Mouse (Mus musculus): ENCODE measurements around the gene Nmt1.

Gene Nmt1

DNA sequence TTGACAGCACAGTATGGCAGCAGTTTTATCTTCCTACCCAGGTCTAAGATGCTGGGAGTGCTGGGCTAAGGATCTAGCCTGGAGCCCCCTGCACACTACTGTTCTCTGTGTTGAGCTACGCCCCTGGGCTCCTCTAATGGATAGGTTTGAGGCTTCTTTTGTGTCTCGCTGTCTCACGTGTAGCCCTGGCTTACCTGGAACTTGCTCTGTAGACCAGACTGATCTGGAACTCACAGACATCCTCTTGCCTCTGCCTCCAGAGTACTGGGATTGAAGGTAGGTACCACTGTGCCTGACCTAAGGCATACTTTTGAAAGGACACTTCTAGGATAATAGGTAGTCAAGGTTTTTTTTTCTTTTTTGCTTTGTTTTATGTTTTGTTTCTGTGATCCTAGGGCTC is 16.0 kb downstream of the Nmt1 start:
- no peak for DNase-seq (ENCODE audit: low spot score in 2 of 2)

DNA sequence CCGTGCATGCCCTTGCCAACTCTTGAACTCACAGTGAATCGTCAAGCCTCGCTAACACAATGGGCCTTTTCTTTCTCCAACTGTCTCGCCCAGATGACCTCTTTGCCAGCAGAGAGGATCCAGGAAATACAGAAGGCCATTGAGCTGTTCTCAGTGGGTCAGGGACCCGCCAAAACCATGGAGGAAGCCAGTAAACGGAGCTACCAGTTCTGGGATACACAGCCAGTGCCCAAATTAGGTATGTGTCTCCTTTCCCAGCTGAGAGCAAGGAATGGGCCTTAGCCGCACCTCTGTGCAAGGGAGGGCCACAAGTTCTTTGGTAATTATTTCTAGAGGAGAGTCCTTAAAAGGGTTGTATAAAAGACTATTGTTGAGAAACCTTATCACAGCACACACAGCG is 18.3 kb downstream of the Nmt1 start:
- no peak for DNase-seq (ENCODE audit: low spot score in 2 of 2)

GRCm38 (mm10) chr11:103049611-103050010 is 21.6 kb downstream of the Nmt1 start:
- no peak for DNase-seq (ENCODE audit: low spot score in 2 of 2)

GRCm38 (mm10) chr11:103050153-103050552 is 22.2 kb downstream of the Nmt1 start:
- DNase-seq (ENCODE audit: low spot score in 2 of 2) = no peak

DNA sequence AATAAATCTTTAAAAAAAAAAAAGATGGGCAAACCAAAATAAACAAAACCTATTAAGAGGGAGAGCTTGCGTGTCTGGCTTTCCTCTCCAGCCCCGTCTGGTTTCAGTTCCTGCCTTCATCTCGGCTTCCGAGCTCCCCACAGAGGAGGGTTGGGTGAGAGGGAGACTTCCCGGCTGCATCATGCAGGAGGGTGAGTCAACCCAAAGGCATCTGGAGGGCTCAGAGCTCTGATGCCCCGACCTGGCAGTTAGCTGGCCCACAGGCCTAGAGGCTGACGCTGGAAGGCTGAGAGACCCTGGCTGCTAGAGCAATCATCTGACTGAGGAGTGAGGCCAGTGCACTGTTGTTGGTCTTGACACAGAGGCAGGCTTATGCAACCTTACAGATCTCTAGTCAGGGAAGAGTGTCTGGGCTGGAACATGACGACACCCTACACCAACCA is 23.3 kb downstream of the Nmt1 start:
- DNase-seq (ENCODE audit: low spot score in 2 of 2) = no peak

- no peak for DNase-seq (ENCODE audit: low spot score in 2 of 2)
These were observed 24.1 kb downstream of the Nmt1 start for GRCm38 (mm10) chr11:103052078-103052477.

DNA sequence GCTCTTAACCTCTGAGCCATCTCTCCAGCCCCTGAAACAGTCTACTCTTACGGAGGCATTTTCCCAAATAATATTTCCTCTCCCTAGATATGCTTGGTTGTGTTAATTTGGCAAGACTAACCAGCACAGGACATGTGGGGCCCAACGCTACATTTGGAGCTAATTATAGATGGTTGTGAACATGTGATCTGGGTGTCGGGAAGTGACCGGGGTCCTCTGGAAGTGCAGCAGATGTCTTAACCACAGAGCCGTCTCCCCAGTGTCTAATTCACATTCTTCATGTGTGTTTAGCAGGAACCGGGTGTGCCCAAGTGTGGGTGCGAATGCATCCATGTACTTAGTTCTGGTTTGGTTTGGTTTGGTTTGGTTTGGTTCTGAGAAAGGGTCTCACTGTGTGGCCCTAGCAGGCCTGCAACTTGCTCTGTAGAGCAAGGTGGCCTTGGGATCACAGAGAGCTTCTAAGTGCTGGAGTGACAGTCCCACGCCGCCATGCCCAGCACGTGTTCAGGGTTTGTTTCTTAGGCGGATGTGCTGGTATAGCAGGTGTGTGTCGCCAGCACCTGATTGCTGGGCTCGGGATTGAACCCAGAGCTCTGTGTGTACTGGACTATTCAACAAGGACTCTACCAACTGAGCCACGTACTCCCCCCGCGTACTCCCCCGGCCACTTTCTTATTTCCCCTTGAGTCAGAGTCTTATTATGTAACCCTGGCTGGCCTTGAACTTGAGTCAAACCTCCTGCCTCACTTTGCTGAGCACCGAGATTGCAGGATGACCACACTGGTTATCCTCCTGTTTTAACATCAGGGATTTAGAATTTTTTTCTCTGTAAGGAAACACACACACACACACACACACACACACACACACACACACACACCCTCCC is 25.4 kb downstream of the Nmt1 start:
- no peak for DNase-seq (ENCODE audit: low spot score in 2 of 2)

DNA sequence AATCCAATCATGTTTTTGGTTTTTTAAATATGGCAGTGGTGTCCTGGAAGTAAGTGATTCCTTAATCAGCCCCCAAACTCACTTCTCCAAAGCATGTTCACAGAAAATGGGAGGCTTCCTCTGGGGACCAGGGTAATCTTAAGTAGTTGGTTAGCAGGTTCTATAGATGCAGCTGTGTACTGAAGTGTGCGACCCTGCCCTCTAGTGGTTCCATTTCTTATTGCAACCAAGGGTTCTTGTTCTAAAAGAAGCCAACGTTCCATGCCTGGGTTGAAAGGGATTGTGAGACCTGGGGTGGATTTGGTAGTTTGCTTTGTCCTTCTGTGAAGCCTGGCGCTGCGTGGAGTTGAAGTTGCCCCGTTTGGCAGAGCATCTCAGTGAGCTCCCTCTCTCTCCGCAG is 26.8 kb downstream of the Nmt1 start:
- DNase-seq (ENCODE audit: low spot score in 2 of 2) = peak; percentile 59 to 70

DNA sequence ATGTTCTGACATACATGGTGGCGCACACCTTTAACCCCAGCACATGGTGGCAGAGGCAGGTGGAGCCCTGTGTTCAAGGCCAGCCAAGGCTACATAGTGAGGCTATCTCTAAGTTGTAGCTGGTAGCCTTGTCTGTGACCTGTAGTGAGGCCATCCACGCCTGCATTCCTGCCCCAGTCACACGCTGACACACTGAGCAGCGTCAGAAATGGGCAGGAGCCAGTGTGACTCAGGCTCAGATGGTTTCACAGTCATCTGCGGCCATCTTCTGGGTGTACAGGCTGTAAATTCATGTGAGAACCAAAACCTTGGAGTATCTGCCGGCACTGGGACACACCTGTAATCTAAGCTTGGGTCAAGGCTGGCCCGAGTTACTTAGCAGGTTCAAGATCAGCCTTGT is 28.6 kb downstream of the Nmt1 start:
- no peak for DNase-seq (ENCODE audit: low spot score in 2 of 2)

DNA sequence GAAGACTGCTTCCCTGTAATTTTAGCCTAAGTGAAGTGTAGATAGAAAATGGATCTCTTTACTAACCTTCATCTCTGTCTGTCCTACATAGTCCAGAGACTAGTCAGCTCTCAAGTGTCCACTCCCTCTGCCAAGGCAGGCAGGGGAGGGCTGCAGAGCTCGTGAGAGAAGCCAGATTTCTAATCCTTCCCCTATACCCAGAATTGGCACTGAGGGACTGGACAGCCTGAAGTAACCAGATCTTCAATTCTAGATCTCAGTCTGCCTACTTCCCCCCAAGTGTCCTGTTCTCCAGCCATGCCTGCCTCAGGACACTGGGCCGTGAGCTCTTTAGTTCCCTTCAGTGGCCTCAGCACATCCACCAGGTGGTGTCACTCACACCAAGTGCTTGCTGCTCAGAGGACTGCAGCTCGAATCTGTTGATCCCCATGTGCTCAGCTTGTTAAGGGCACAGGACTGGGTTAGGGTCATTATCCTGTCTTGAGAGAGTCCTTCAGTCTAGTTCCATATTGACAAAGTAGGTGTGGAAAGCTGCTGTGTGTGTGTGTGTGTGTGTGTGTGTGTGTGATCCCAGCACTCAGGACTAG is 30.6 kb downstream of the Nmt1 start:
- no peak for DNase-seq (ENCODE audit: low spot score in 2 of 2)

- no peak for DNase-seq (ENCODE audit: low spot score in 2 of 2)
These were observed 38.4 kb downstream of the Nmt1 start for GRCm38 (mm10) chr11:103066191-103067050.

- DNase-seq (ENCODE audit: low spot score in 2 of 2) = no peak
These were observed 39.0 kb downstream of the Nmt1 start for GRCm38 (mm10) chr11:103067051-103067361.

GRCm38 (mm10) chr11:103067457-103068001 is 39.5 kb downstream of the Nmt1 start:
- DNase-seq (ENCODE audit: low spot score in 2 of 2) = no peak

GRCm38 (mm10) chr11:103068272-103068671 is 40.3 kb downstream of the Nmt1 start:
- no peak for DNase-seq (ENCODE audit: low spot score in 2 of 2)

- DNase-seq (ENCODE audit: low spot score in 2 of 2) = no peak
These were observed 40.9 kb downstream of the Nmt1 start for GRCm38 (mm10) chr11:103068884-103069283.

GRCm38 (mm10) chr11:103069731-103070130 is 41.7 kb downstream of the Nmt1 start:
- no peak for DNase-seq (ENCODE audit: low spot score in 2 of 2)

DNA sequence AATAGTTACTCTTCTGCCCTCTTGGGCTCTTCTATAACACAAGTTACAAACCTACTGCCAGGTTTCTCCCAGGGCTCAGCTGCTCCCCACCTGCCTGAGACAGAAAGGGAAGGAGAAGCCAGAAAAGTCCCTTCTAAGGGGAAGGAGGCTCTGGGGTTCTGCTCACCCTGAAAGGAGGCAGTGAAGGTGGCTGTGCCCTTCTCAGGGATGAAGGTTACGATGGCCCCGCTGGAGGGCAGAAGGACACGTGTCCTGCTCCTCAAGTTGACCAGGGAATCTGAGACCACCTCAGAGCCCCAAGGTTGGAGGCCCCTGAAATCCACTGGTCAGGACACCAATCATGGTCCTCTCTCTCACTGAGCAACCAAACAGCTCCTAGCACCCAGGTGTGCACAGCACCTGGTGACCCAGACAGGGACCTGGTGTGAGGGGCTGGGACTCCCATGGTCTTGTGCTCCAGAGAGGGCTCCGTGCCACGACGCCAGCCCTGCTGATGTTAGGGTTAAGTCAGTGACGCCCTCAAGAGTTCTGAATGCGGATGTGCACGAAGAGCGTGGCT is 42.4 kb downstream of the Nmt1 start:
- DNase-seq (ENCODE audit: low spot score in 2 of 2) = no peak

GRCm38 (mm10) chr11:103073671-103074070 is 45.7 kb downstream of the Nmt1 start:
- DNase-seq (ENCODE audit: low spot score in 2 of 2) = no peak

GRCm38 (mm10) chr11:103074121-103074650 is 46.2 kb downstream of the Nmt1 start:
- no peak for DNase-seq (ENCODE audit: low spot score in 2 of 2)

DNA sequence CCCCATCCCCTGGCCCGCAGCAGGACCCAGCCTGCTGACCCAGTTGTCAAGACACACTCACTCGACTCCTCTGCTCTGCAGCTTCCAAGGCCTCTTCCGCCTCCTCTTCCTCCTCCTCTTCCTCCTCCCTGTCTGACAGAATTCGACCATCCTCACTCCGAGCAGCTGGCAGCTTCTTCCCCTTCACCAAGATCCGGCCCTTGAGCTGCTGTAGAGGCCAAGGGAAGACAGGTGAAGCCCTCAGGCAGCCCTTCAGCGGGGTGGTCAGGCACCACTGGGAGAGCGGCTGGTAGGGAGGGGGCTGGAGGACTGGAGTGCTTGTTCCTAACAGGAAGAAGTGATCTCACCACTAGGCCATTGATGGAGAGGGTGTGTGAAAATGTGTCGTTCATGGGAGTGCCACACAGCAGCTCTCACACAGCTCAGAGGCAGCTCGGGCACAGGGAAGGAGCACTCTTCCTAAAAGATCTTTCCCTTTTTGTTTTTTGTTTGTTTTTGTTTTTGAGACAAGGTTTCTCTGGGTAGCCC is 46.9 kb downstream of the Nmt1 start:
- DNase-seq (ENCODE audit: low spot score in 2 of 2) = no peak

- DNase-seq (ENCODE audit: low spot score in 2 of 2) = no peak
These were observed 48.0 kb downstream of the Nmt1 start for GRCm38 (mm10) chr11:103076010-103076409.

All from natural killer cell, adult 2 months (primary cell).